Mouse (Mus musculus): ENCODE measurements around the gene Lexm.

Lexm gene

GRCm38 (mm10) chr4:106617056-106617455 lies at the start of gene Lexm:
Gene Lexm (minus strand): TSS chr4:106617241.
- DNase-seq (ENCODE audit: low spot score): no peak

GRCm38 (mm10) chr4:106666546-106666945 lies 49.5 kb upstream of the Lexm start:
- DNase-seq (ENCODE audit: low spot score): no peak

GRCm38 (mm10) chr4:106665673-106666072 lies 48.6 kb upstream of the Lexm start:
- no peak for DNase-seq (ENCODE audit: low spot score)

- DNase-seq (ENCODE audit: low spot score): no peak
Observed at GRCm38 (mm10) chr4:106665269-106665668, 48.2 kb upstream of the Lexm start.

GRCm38 (mm10) chr4:106664697-106665096 lies 47.7 kb upstream of the Lexm start:
- DNase-seq (ENCODE audit: low spot score): no peak

- DNase-seq (ENCODE audit: low spot score): no peak
Observed at GRCm38 (mm10) chr4:106663956-106664470, 47.0 kb upstream of the Lexm start.

- DNase-seq (ENCODE audit: low spot score): no peak
Observed at GRCm38 (mm10) chr4:106655681-106656080, 38.6 kb upstream of the Lexm start.

GRCm38 (mm10) chr4:106653051-106653450 lies 36.0 kb upstream of the Lexm start:
- DNase-seq (ENCODE audit: low spot score): no peak

- no peak for DNase-seq (ENCODE audit: low spot score)
Observed at GRCm38 (mm10) chr4:106652546-106652945, 35.5 kb upstream of the Lexm start.

- DNase-seq (ENCODE audit: low spot score): peak; percentile 92
Observed at GRCm38 (mm10) chr4:106650833-106651527, 33.9 kb upstream of the Lexm start, which contains the start of gene Pars2. Gene Pars2 (plus strand): TSS chr4:106651069.

- DNase-seq (ENCODE audit: low spot score): no peak
Observed at GRCm38 (mm10) chr4:106647137-106647536, 30.1 kb upstream of the Lexm start.

GRCm38 (mm10) chr4:106645797-106646196 lies 28.8 kb upstream of the Lexm start:
- DNase-seq (ENCODE audit: low spot score): no peak

GRCm38 (mm10) chr4:106644218-106644610 lies 27.2 kb upstream of the Lexm start:
- DNase-seq (ENCODE audit: low spot score): no peak

- DNase-seq (ENCODE audit: low spot score): no peak
Observed at GRCm38 (mm10) chr4:106643483-106644217, 26.6 kb upstream of the Lexm start.

GRCm38 (mm10) chr4:106634086-106634479 lies 17.0 kb upstream of the Lexm start:
- DNase-seq (ENCODE audit: low spot score): no peak

GRCm38 (mm10) chr4:106633281-106634085 lies 16.4 kb upstream of the Lexm start:
- no peak for DNase-seq (ENCODE audit: low spot score)

- DNase-seq (ENCODE audit: low spot score): no peak
Observed at GRCm38 (mm10) chr4:106632313-106632712, 15.3 kb upstream of the Lexm start.

- no peak for DNase-seq (ENCODE audit: low spot score)
Observed at GRCm38 (mm10) chr4:106630333-106631220, 13.5 kb upstream of the Lexm start.

- DNase-seq (ENCODE audit: low spot score): no peak
Observed at GRCm38 (mm10) chr4:106629374-106629773, 12.3 kb upstream of the Lexm start.

GRCm38 (mm10) chr4:106628650-106629360 lies 11.8 kb upstream of the Lexm start:
- no peak for DNase-seq (ENCODE audit: low spot score)

GRCm38 (mm10) chr4:106627809-106628208 lies 10.8 kb upstream of the Lexm start:
- no peak for DNase-seq (ENCODE audit: low spot score)
